Mouse (Mus musculus) adrenal gland, postnatal 14 days (tissue): Measurements from ENCODE around the gene Capn1. TPM values are rescaled to one million over a fixed set of nuclear protein-coding genes. Genes with fewer than 3 reads are reported as not detected.
A peak's percentile ranks its signal among the peaks of the same experiment; 100 is the strongest.
"Not testable (repeated sequence)": the region's sequence is repeated elsewhere in the genome, so short reads cannot be mapped to it uniquely, and the experiment has no call there.

Source experiments
- DNase-seq: peaks from one replicate; pipeline ENCODE4 v3.0.0; 2021; ENCODE audit warnings: mixed read lengths
- long read RNA-seq, 2 experiments: library from polyadenylated mRNA; stranded (forward); transcript quantifications; one replicate each; pipeline ENCODE4 v2.0.0; 2021
- total RNA-seq: library from RNA; stranded (reverse); gene quantifications from 2 replicates; pipeline ENCODE4 v1.2.3, GENCODE M21; 2021

The Capn1 gene
- 28.5 and 41.5 TPM in 2 replicates for total RNA-seq
- long read RNA-seq, experiment 1, partial matches to known transcripts = 4 of 50 reads
- long read RNA-seq, experiment 1, other reads (novel, unspliced or antisense) = 46 of 50 reads
- long read RNA-seq, experiment 2, partial matches to known transcripts = 5 of 33 reads
- long read RNA-seq, experiment 2, other reads (novel, unspliced or antisense) = 28 of 33 reads

- DNase-seq = peak; percentile 88
Measured at GRCm38 (mm10) chr19:6015511-6016315, at the start of gene Capn1. Gene Capn1, minus strand, starts transcription at chr19:6015897.

GRCm38 (mm10) chr19:6063081-6063480 is 47.4 kb upstream of the Capn1 start:
- DNase-seq = no peak

- DNase-seq = no peak
Measured at GRCm38 (mm10) chr19:6062418-6062817, 46.7 kb upstream of the Capn1 start.

- DNase-seq = peak; percentile 79
Measured at GRCm38 (mm10) chr19:6061641-6062302, 46.1 kb upstream of the Capn1 start.

GRCm38 (mm10) chr19:6061021-6061533 is 45.4 kb upstream of the Capn1 start, which contains the start of gene Znhit2:
Gene Znhit2, plus strand, starts transcription at chr19:6061192.
- DNase-seq = peak; percentile 96

GRCm38 (mm10) chr19:6058966-6059365 is 43.3 kb upstream of the Capn1 start:
- peak; percentile 4 for DNase-seq

- peak; percentile 18 for DNase-seq
Measured at GRCm38 (mm10) chr19:6058513-6058912, 42.8 kb upstream of the Capn1 start.

- peak; percentile 99 for DNase-seq
Measured at GRCm38 (mm10) chr19:6057313-6058096, 41.8 kb upstream of the Capn1 start, which contains the start of the genes Mrpl49 and Fau. Gene Mrpl49, minus strand, starts transcription at chr19:6057785. Gene Fau, plus strand, starts transcription at chr19:6057844.

- peak; percentile 9 for DNase-seq
Measured at GRCm38 (mm10) chr19:6056696-6057095, 41.0 kb upstream of the Capn1 start.

- no peak for DNase-seq
Measured at GRCm38 (mm10) chr19:6054296-6054695, 38.6 kb upstream of the Capn1 start.

GRCm38 (mm10) chr19:6052516-6052915 is 36.8 kb upstream of the Capn1 start:
- peak; percentile 58 for DNase-seq

GRCm38 (mm10) chr19:6048681-6049410 is 33.1 kb upstream of the Capn1 start:
- no peak for DNase-seq

- no peak for DNase-seq
Measured at GRCm38 (mm10) chr19:6047899-6048166, 32.1 kb upstream of the Capn1 start.

- peak; percentile 48 for DNase-seq
Measured at GRCm38 (mm10) chr19:6047154-6047898, 31.6 kb upstream of the Capn1 start.

GRCm38 (mm10) chr19:6046294-6047153 is 30.8 kb upstream of the Capn1 start, which contains the start of gene Syvn1:
Gene Syvn1, plus strand, starts transcription at chr19:6046576.
- DNase-seq = peak; percentile 94

- no peak for DNase-seq
Measured at GRCm38 (mm10) chr19:6045366-6046293, 29.9 kb upstream of the Capn1 start.

GRCm38 (mm10) chr19:6044102-6044501 is 28.4 kb upstream of the Capn1 start:
- DNase-seq = not testable (repeated sequence)

GRCm38 (mm10) chr19:6042293-6042692 is 26.6 kb upstream of the Capn1 start:
- DNase-seq = no peak
